Mouse (Mus musculus) frontal cortex, postnatal 10 days (tissue): ENCODE results near the gene Rybp.
A peak's percentile ranks its signal among the peaks of the same experiment; 100 is the strongest.

ENCODE experiments used
- DNase-seq, 2 experiments: peaks; one replicate each; pipeline ENCODE4 v3.0.0; 2022; ENCODE audit warnings: low spot score in 2 of 2, mixed read lengths in 1 of 2

Gene Rybp

GRCm38 (mm10) chr6:100219971-100220370 is 67.3 kb downstream of the Rybp start:
- DNase-seq = no peak

- DNase-seq = peak; percentile 76 to 81
These were observed 68.5 kb downstream of the Rybp start for GRCm38 (mm10) chr6:100218541-100219341.

GRCm38 (mm10) chr6:100217507-100217906 is 69.8 kb downstream of the Rybp start:
- DNase-seq = no peak

- DNase-seq = no peak
These were observed 70.3 kb downstream of the Rybp start for GRCm38 (mm10) chr6:100216945-100217344.

- DNase-seq = no peak
These were observed 71.5 kb downstream of the Rybp start for GRCm38 (mm10) chr6:100215809-100216208.

- DNase-seq = no peak
These were observed 73.0 kb downstream of the Rybp start for GRCm38 (mm10) chr6:100214132-100214913.

- DNase-seq = no peak
These were observed 73.7 kb downstream of the Rybp start for GRCm38 (mm10) chr6:100213596-100213995.

- DNase-seq = no peak
These were observed 74.5 kb downstream of the Rybp start for GRCm38 (mm10) chr6:100212820-100213219.

- DNase-seq = no peak
These were observed 75.6 kb downstream of the Rybp start for GRCm38 (mm10) chr6:100211646-100212045.

- DNase-seq = no peak
These were observed 76.8 kb downstream of the Rybp start for GRCm38 (mm10) chr6:100210517-100210916.

- DNase-seq = peak; percentile 74 to 86
These were observed 80.5 kb downstream of the Rybp start for GRCm38 (mm10) chr6:100206741-100207275.

GRCm38 (mm10) chr6:100206261-100206660 is 81.0 kb downstream of the Rybp start:
- DNase-seq = no peak

- no peak for DNase-seq
These were observed 82.8 kb downstream of the Rybp start for GRCm38 (mm10) chr6:100204436-100204835.

GRCm38 (mm10) chr6:100203492-100203891 is 83.8 kb downstream of the Rybp start:
- no peak for DNase-seq

- no peak for DNase-seq
These were observed 85.2 kb downstream of the Rybp start for GRCm38 (mm10) chr6:100202091-100202490.

GRCm38 (mm10) chr6:100197102-100197501 is 90.2 kb downstream of the Rybp start:
- DNase-seq = no peak

GRCm38 (mm10) chr6:100195870-100196409 is 91.3 kb downstream of the Rybp start:
- no peak for DNase-seq

GRCm38 (mm10) chr6:100195091-100195490 is 92.2 kb downstream of the Rybp start:
- no peak for DNase-seq

- DNase-seq = no peak
These were observed 93.5 kb downstream of the Rybp start for GRCm38 (mm10) chr6:100193760-100194159.

GRCm38 (mm10) chr6:100192691-100193229 is 94.5 kb downstream of the Rybp start:
- DNase-seq = no peak

GRCm38 (mm10) chr6:100190803-100191559 is 96.3 kb downstream of the Rybp start:
- DNase-seq = no peak
